ENCODE assay signal across 14 mouse cellular contexts in the genomic region with DNA sequence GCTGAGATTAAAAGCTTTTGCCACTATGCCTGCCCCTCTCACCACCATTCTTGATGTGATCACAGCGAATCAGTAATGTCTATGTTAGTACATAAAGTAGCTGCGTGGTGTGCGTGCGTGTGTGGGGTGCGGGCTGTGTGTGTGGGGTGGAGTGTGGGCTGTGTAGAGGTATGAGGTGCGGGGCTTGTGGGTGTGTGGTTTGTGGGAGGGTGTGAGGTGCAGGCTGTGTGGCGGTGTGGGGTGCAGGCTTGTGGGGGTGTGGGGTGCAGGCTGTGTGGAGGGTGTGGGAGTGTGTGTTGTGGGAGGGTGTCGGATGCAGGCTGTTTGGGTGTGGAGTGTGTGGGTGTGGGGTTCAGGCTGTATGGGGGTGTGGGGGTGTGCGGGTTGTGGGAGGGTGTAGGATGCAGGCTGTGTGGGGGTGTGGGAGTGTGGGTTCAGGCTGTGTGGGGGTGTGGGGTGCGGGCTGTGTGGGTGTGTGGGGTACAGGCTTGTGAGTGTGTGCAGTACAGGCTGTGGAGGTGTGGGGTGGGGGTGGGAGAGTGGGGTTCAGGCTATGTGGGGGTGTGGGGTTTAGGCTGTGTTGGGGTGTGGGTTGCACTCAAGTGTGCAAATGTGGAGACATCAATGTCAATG. TPM values are rescaled to one million over a fixed set of nuclear protein-coding genes. Genes with fewer than 3 reads are reported as not detected.
DNase-seq lines count a peak whose midpoint lies in the region; ATAC-seq lines count a peak whose summit lies in the region.
"Had no signal": no experiment of that assay in that cellular context is flagged by ENCODE, and none has a peak within 500 bp of the region (broad histone marks: within the 10 kb centered on the region; RNA-seq: fewer than 3 reads in every experiment).

No protein-coding gene starts in this region.

- H3K36me3 ChIP-seq in heart, embryonic 12.5 days: no peaks in the 10 kb centered on the region
- H3K36me3 ChIP-seq in midbrain, embryonic 11.5 days (ENCODE audit: control insufficient read depth, insufficient read depth, low read length): no peaks in the 10 kb centered on the region
- H3K36me3 ChIP-seq in midbrain, embryonic 15.5 days (replicated peaks): no peaks in the 10 kb centered on the region
- H3K36me3 ChIP-seq in limb, embryonic 10.5 days: no peaks in the 10 kb centered on the region
- H3K36me3 ChIP-seq in stomach, embryonic 16.5 days (ENCODE audit: control insufficient read depth, insufficient read depth, low read length): no peaks in the 10 kb centered on the region

- 82% methylated on average over 10 of the region's 10 CpGs for WGBS in heart, embryonic 12.5 days
- WGBS in midbrain, embryonic 11.5 days: 95% methylated on average over 10 of the region's 10 CpGs
- WGBS in midbrain, embryonic 15.5 days: 93% methylated on average over 10 of the region's 10 CpGs
- 91% methylated on average over 10 of the region's 10 CpGs for WGBS in limb, embryonic 10.5 days
- WGBS in stomach, embryonic 16.5 days: 90% methylated on average over 10 of the region's 10 CpGs

- no peak overlapping the region for H3K9ac ChIP-seq in heart, embryonic 12.5 days
- H3K9ac ChIP-seq in midbrain, embryonic 11.5 days (ENCODE audit: low read length): no peak overlapping the region
- no peak overlapping the region for H3K9ac ChIP-seq in midbrain, embryonic 15.5 days
- H3K9ac ChIP-seq in stomach, embryonic 16.5 days (ENCODE audit: low read length): no peak overlapping the region
- H3K9ac ChIP-seq: lung, embryonic 14.5 days had no signal

- ATAC-seq in heart, embryonic 12.5 days (ENCODE audit: insufficient number of reproducible peaks, low FRiP score): 0 out of 2 replicates have a peak, but pooled peaks have one; percentile 39
- peak; percentile 50; the same call in 1 of the 2 replicates for ATAC-seq in midbrain, embryonic 11.5 days (ENCODE audit: low FRiP score)
- no peak for ATAC-seq in midbrain, embryonic 15.5 days (replicated peaks)
- ATAC-seq in stomach, embryonic 16.5 days (ENCODE audit: insufficient read depth, low FRiP score): peak; percentile 29; the same call in 1 of the 2 replicates

- DNase-seq in heart, adult 8-10 months (ENCODE audit: low spot score): no peak
- no peak for DNase-seq in midbrain, embryonic 11.5 days (ENCODE audit: low spot score, missing footprints)
- DNase-seq in limb, embryonic 10.5 days (ENCODE audit: low spot score): no peak
- DNase-seq in embryo, embryonic 9.5 days (ENCODE audit: extremely low spot score): no peak
- DNase-seq in gastrocnemius, postnatal 10 days: no peak
- DNase-seq: B cell, adult 2 months; cerebellum, adult 9-10 months; heart, adult 18-20 months; kidney, postnatal 10 days; lung, embryonic 14.5 days; spleen, adult 18-20 months had no signal

- H3K4me2 ChIP-seq in heart, embryonic 12.5 days: no peak overlapping the region
- no peak overlapping the region for H3K4me2 ChIP-seq in midbrain, embryonic 11.5 days
- no peak overlapping the region for H3K4me2 ChIP-seq in midbrain, embryonic 15.5 days
- no peak overlapping the region for H3K4me2 ChIP-seq in stomach, embryonic 16.5 days (ENCODE audit: low read depth, low read length)
- H3K4me2 ChIP-seq: lung, embryonic 14.5 days had no signal

- H3K27ac ChIP-seq in heart, embryonic 12.5 days (ENCODE audit: poor library complexity, severe bottlenecking): no peak overlapping the region
- no peak overlapping the region for H3K27ac ChIP-seq in midbrain, embryonic 11.5 days (ENCODE audit: low read depth, low read length)
- H3K27ac ChIP-seq in midbrain, embryonic 15.5 days: no peak overlapping the region
- peak overlapping the region; percentile 42; the same call in 1 of the 2 replicates for H3K27ac ChIP-seq in limb, embryonic 10.5 days
- no peak overlapping the region for H3K27ac ChIP-seq in stomach, embryonic 16.5 days (ENCODE audit: low read length)

- H3K4me3 ChIP-seq in heart, embryonic 12.5 days: no peak overlapping the region
- no peak overlapping the region for H3K4me3 ChIP-seq in midbrain, embryonic 11.5 days (ENCODE audit: low read depth, low read length)
- no peak overlapping the region for H3K4me3 ChIP-seq in midbrain, embryonic 15.5 days
- H3K4me3 ChIP-seq in limb, embryonic 10.5 days: no peak overlapping the region
- no peak overlapping the region for H3K4me3 ChIP-seq in stomach, embryonic 16.5 days (replicated peaks; ENCODE audit: low read length)

- peaks cover 7% of the 10 kb centered on the region; the same call in 1 of the 2 replicates for H3K9me3 ChIP-seq in heart, embryonic 12.5 days (replicated peaks)
- no peaks in the 10 kb centered on the region for H3K9me3 ChIP-seq in midbrain, embryonic 11.5 days (ENCODE audit: control insufficient read depth, low read length)
- H3K9me3 ChIP-seq in midbrain, embryonic 15.5 days: no peaks in the 10 kb centered on the region
- H3K9me3 ChIP-seq in limb, embryonic 10.5 days (replicated peaks): peaks cover 4% of the 10 kb centered on the region; the same call in 1 of the 2 replicates
- H3K9me3 ChIP-seq in stomach, embryonic 16.5 days (replicated peaks; ENCODE audit: control insufficient read depth, low read length): no peaks in the 10 kb centered on the region

- H3K27me3 ChIP-seq in heart, embryonic 12.5 days (replicated peaks): no peaks in the 10 kb centered on the region
- no peaks in the 10 kb centered on the region for H3K27me3 ChIP-seq in midbrain, embryonic 11.5 days (ENCODE audit: control insufficient read depth, insufficient read depth, low read length)
- H3K27me3 ChIP-seq in midbrain, embryonic 15.5 days (replicated peaks): no peaks in the 10 kb centered on the region
- no peaks in the 10 kb centered on the region for H3K27me3 ChIP-seq in limb, embryonic 10.5 days (ENCODE audit: low read depth, poor library complexity, severe bottlenecking)
- H3K27me3 ChIP-seq in stomach, embryonic 16.5 days (ENCODE audit: control insufficient read depth, insufficient read depth, low read length): no peaks in the 10 kb centered on the region

- H3K4me1 ChIP-seq in heart, embryonic 12.5 days (replicated peaks): peaks cover 8% of the 10 kb centered on the region
- H3K4me1 ChIP-seq in midbrain, embryonic 11.5 days (ENCODE audit: control insufficient read depth, insufficient read depth, low read length): no peaks in the 10 kb centered on the region
- H3K4me1 ChIP-seq in midbrain, embryonic 15.5 days: no peaks in the 10 kb centered on the region
- H3K4me1 ChIP-seq in limb, embryonic 10.5 days: peaks cover 12% of the 10 kb centered on the region; the same call in 1 of the 2 replicates
- no peaks in the 10 kb centered on the region for H3K4me1 ChIP-seq in stomach, embryonic 16.5 days (ENCODE audit: control insufficient read depth, insufficient read depth, low read length)

RNA-seq across cellular contexts. Expression of a gene that starts 19.1 kb away (rescaled TPM):
- polyA plus RNA-seq in heart, embryonic 12.5 days (2016; fragmentation: Nextera tagmentation; extraction: Ambion mirVana): 10.4 and 11.6 TPM in 2 replicates
- total RNA-seq in heart, adult 8-10 months (2022): 10 to 100 TPM; 20.0 to 23.7 (median 21.3) TPM
- 14.2 and 14.7 TPM in 2 replicates for polyA plus RNA-seq in midbrain, embryonic 11.5 days (2014; fragmentation: Nextera tagmentation; extraction: Ambion mirVana)
- polyA plus RNA-seq in midbrain, embryonic 15.5 days (2015; fragmentation: Nextera tagmentation; extraction: Ambion mirVana): 16.5 TPM in 2 replicates
- polyA plus RNA-seq in limb, embryonic 10.5 days (2016; fragmentation: Nextera tagmentation; extraction: Ambion mirVana): 15.4 and 18.3 TPM in 2 replicates
- polyA plus RNA-seq in stomach, embryonic 16.5 days (2015; fragmentation: Nextera tagmentation; extraction: Ambion mirVana): 8.9 and 10.2 TPM in 2 replicates
- total RNA-seq in gastrocnemius, postnatal 10 days (2021): 10 to 100 TPM; 20.4 to 25.9 TPM
